In the genomic region with DNA sequence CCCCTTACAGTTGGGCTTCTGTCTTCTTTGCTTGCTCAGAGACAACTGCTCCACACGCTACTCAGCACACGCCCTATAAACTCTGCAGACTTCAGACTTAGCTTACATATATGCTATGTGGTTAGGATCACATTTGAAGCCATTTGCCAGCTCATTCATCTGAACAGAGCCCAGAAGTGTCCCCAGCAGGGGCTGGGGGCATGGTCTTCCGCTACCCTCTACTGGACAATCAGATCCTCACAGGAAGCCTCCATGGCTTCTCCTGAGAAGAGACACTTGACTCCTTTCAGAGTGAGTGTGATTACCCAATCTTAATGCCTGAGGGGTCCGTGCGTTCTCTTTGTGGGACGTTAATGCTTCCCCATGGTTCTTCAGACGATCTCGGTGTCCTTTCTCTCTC, we compare ENCODE assay signal across 14 mouse cellular contexts. TPM values are rescaled to one million over a fixed set of nuclear protein-coding genes. Genes with fewer than 3 reads are reported as not detected.
DNase-seq lines count a peak whose midpoint lies in the region; ATAC-seq and TF ChIP-seq lines count a peak whose summit lies in the region.
"Had no signal": no experiment of that assay in that cellular context is flagged by ENCODE, and none has a peak within 500 bp of the region (broad histone marks: within the 10 kb centered on the region; RNA-seq: fewer than 3 reads in every experiment).

No protein-coding gene starts in this region.

- no peaks in the 10 kb centered on the region for H3K36me3 ChIP-seq in heart, embryonic 14.5 days (ENCODE audit: control insufficient read depth, insufficient read depth, low read length)
- H3K36me3 ChIP-seq in spleen, adult 2 months (ENCODE audit: control insufficient read depth, insufficient read depth, low read length): no peaks in the 10 kb centered on the region
- no peaks in the 10 kb centered on the region for H3K36me3 ChIP-seq in lung, embryonic 14.5 days (ENCODE audit: insufficient read depth)
- H3K36me3 ChIP-seq: G1E; intestine, embryonic 15.5 days had no signal

- no peak for DNase-seq in heart, adult 9 months (ENCODE audit: low spot score in 2 of 2)
- no peak for DNase-seq in spleen, adult 2 months (ENCODE audit: low read depth in 1 of 2, low spot score in 2 of 2)
- DNase-seq in spleen, postnatal 4 days (ENCODE audit: low spot score in 2 of 2): no peak
- DNase-seq in lung, embryonic 14.5 days: peak; percentile 75
- no peak for DNase-seq in cerebellum, adult 9-11 months
- no peak for DNase-seq in thymus, postnatal 25 days
- DNase-seq: adrenal gland, postnatal 36 days; right cerebral cortex, postnatal 4 days; thymus, adult 2 months had no signal

- no peaks in the 10 kb centered on the region for H3K27me3 ChIP-seq in heart, embryonic 14.5 days (ENCODE audit: control insufficient read depth, insufficient read depth, low read length)
- no peaks in the 10 kb centered on the region for H3K27me3 ChIP-seq in spleen, adult 2 months (ENCODE audit: control insufficient read depth, insufficient read depth, low read length)
- H3K27me3 ChIP-seq in lung, embryonic 14.5 days (ENCODE audit: insufficient read depth, low read length): no peaks in the 10 kb centered on the region
- H3K27me3 ChIP-seq: intestine, embryonic 15.5 days had no signal

- H3K9me3 ChIP-seq in heart, embryonic 14.5 days (ENCODE audit: control insufficient read depth, low read length): no peaks in the 10 kb centered on the region
- H3K9me3 ChIP-seq in lung, embryonic 14.5 days (ENCODE audit: low read depth, low read length): no peaks in the 10 kb centered on the region
- H3K9me3 ChIP-seq: G1E; intestine, embryonic 15.5 days had no signal

- WGBS in heart, embryonic 14.5 days: 68% methylated on average over 8 of the region's 8 CpGs
- 84% methylated on average over 8 of the region's 8 CpGs for WGBS in spleen, adult 2 months
- WGBS in lung, embryonic 14.5 days: 74% methylated on average over 8 of the region's 8 CpGs

- TF ChIP-seq CTCF in spleen, adult 2 months (IDR thresholded peaks at IDR 0.05; ENCODE audit: extremely low read depth, insufficient read depth, insufficient read length, insufficient replicate concordance): 0 out of 2 replicates have a peak, but pooled peaks have one; percentile 1
- peak; percentile 76 for TF ChIP-seq CTCF in lung, embryonic 14.5 days (IDR thresholded peaks at IDR 0.05; ENCODE audit: low read depth)

- no peak overlapping the region for H3K4me2 ChIP-seq in heart, embryonic 14.5 days (ENCODE audit: low read length)
- H3K4me2 ChIP-seq in lung, embryonic 14.5 days: no peak overlapping the region
- H3K4me2 ChIP-seq: intestine, embryonic 15.5 days had no signal

- no peak overlapping the region for H3K4me3 ChIP-seq in heart, embryonic 14.5 days (ENCODE audit: control insufficient read depth in 1 of 2, insufficient read depth in 1 of 2, low read depth in 1 of 2, low read length in 2 of 2)
- no peak overlapping the region for H3K4me3 ChIP-seq in spleen, adult 2 months (ENCODE audit: extremely low read depth, insufficient read depth, insufficient read length)
- no peak overlapping the region for H3K4me3 ChIP-seq in lung, embryonic 14.5 days (ENCODE audit: low read depth, low read length)
- H3K4me3 ChIP-seq: intestine, embryonic 15.5 days had no signal

- no peak overlapping the region for H3K27ac ChIP-seq in heart, embryonic 14.5 days (replicated peaks in 1 of 2; ENCODE audit: control insufficient read depth in 1 of 2, insufficient read depth in 1 of 2, low read depth in 2 of 2, low read length in 2 of 2)
- H3K27ac ChIP-seq in spleen, adult 2 months (ENCODE audit: insufficient read depth, low read length): no peak overlapping the region
- H3K27ac ChIP-seq in lung, embryonic 14.5 days (ENCODE audit: low read depth): no peak overlapping the region
- H3K27ac ChIP-seq: intestine, embryonic 15.5 days had no signal

- H3K9ac ChIP-seq in heart, embryonic 14.5 days (ENCODE audit: low read length): no peak overlapping the region
- no peak overlapping the region for H3K9ac ChIP-seq in lung, embryonic 14.5 days
- H3K9ac ChIP-seq: intestine, embryonic 15.5 days had no signal

- peak; percentile 35; the same call in 1 of the 2 replicates for ATAC-seq in heart, embryonic 14.5 days (ENCODE audit: insufficient number of reproducible peaks, insufficient read depth, low FRiP score, low read depth)
- ATAC-seq in lung, embryonic 14.5 days (ENCODE audit: insufficient read depth): peak; percentile 47; the same call in 1 of the 2 replicates
- no peak for ATAC-seq in erythroid progenitor cell, adult 5-6 weeks (replicated peaks; ENCODE audit: low FRiP score, poor library complexity, severe bottlenecking)
- ATAC-seq: forebrain, embryonic 16.5 days; intestine, embryonic 15.5 days had no signal

- peaks cover 8 to 10% of the 10 kb centered on the region in 2 experiments for H3K4me1 ChIP-seq in heart, embryonic 14.5 days (ENCODE audit: control insufficient read depth in 2 of 2, insufficient read depth in 2 of 2, low read length in 2 of 2)
- no peaks in the 10 kb centered on the region for H3K4me1 ChIP-seq in spleen, adult 2 months (ENCODE audit: control insufficient read depth, insufficient read depth, insufficient read length)
- H3K4me1 ChIP-seq in lung, embryonic 14.5 days (ENCODE audit: insufficient read depth): peaks cover 12% of the 10 kb centered on the region
- H3K4me1 ChIP-seq: intestine, embryonic 15.5 days had no signal

- TF ChIP-seq POLR2A in spleen, adult 2 months (IDR thresholded peaks at IDR 0.05; ENCODE audit: low read depth, low read length): no peak

RNA-seq across cellular contexts. Expression of a gene that starts 59.6 kb away (rescaled TPM):
- polyA plus RNA-seq in heart, embryonic 14.5 days (2014; fragmentation: Nextera tagmentation; extraction: Ambion mirVana): 46.9 and 53.8 TPM in 2 replicates
- polyA plus RNA-seq in spleen, adult 2 months (2012; rRNA removed): 53.8 and 62.0 TPM in 2 replicates
- 39.9 TPM in 2 replicates for polyA plus RNA-seq in lung, embryonic 14.5 days (2014; fragmentation: Nextera tagmentation; extraction: Ambion mirVana)
- 12.6 and 18.4 TPM in 2 replicates for total RNA-seq in erythroid progenitor cell, adult 5-6 weeks (2015; ENCODE audit: low replicate concordance)
- 7.6 and 10.0 TPM in 2 replicates for total RNA-seq in erythroid progenitor cell, adult 5-6 weeks (2017; ENCODE audit: low replicate concordance)
